Mouse (Mus musculus): ENCODE data around the gene Katnal1.
A peak's percentile ranks its signal among the peaks of the same experiment; 100 is the strongest.

Gene Katnal1

GRCm38 (mm10) chr5:148879218-148879617 lies 49.9 kb downstream of the Katnal1 start:
- DNase-seq: peak; percentile 56 to 61

- no peak for DNase-seq
These were observed 56.0 kb downstream of the Katnal1 start for GRCm38 (mm10) chr5:148873116-148873515.

- DNase-seq: no peak
These were observed 59.5 kb downstream of the Katnal1 start for GRCm38 (mm10) chr5:148869583-148869982.

- peak; percentile 60 to 62 for DNase-seq
These were observed 61.4 kb downstream of the Katnal1 start for GRCm38 (mm10) chr5:148867766-148868165.

GRCm38 (mm10) chr5:148867171-148867570 lies 61.9 kb downstream of the Katnal1 start:
- peak in 1 of 2 experiments; percentile 36 for DNase-seq

- peak; percentile 80 to 84 for DNase-seq
These were observed 62.5 kb downstream of the Katnal1 start for GRCm38 (mm10) chr5:148866571-148866970.

GRCm38 (mm10) chr5:148863409-148863808 lies 65.7 kb downstream of the Katnal1 start:
- no peak for DNase-seq

- DNase-seq: no peak
These were observed 66.3 kb downstream of the Katnal1 start for GRCm38 (mm10) chr5:148862853-148863252.

- no peak for DNase-seq
These were observed 67.0 kb downstream of the Katnal1 start for GRCm38 (mm10) chr5:148862136-148862535.

- DNase-seq: no peak
These were observed 71.6 kb downstream of the Katnal1 start for GRCm38 (mm10) chr5:148857522-148857921.

- no peak for DNase-seq
These were observed 74.1 kb downstream of the Katnal1 start for GRCm38 (mm10) chr5:148855047-148855446.

- DNase-seq: no peak
These were observed 75.0 kb downstream of the Katnal1 start for GRCm38 (mm10) chr5:148854166-148854565.

GRCm38 (mm10) chr5:148849516-148849915 lies 79.6 kb downstream of the Katnal1 start:
- no peak for DNase-seq

GRCm38 (mm10) chr5:148847032-148847431 lies 82.1 kb downstream of the Katnal1 start:
- peak; percentile 63 to 67 for DNase-seq

GRCm38 (mm10) chr5:148837069-148837468 lies 92.1 kb downstream of the Katnal1 start:
- peak; percentile 65 to 68 for DNase-seq

GRCm38 (mm10) chr5:148831596-148832257 lies 97.4 kb downstream of the Katnal1 start:
- peak; percentile 91 to 92 for DNase-seq

GRCm38 (mm10) chr5:148831141-148831547 lies 98.0 kb downstream of the Katnal1 start:
- peak; percentile 36 to 38 for DNase-seq

- no peak for DNase-seq
These were observed 103.4 kb downstream of the Katnal1 start for GRCm38 (mm10) chr5:148825732-148826131.

- DNase-seq: no peak
These were observed 106.3 kb downstream of the Katnal1 start for GRCm38 (mm10) chr5:148822772-148823171.
